Mouse (Mus musculus) CD8-positive naive resting alpha-beta T cell, adult 2 months (primary cell): ENCODE measurements at regions not wholly inside any gene's neighbourhood (a gene's known extent, or its start where the extent isn't known, plus 50 kb on each side); places are given as distances from the start of the nearest gene placed in this dataset.

ENCODE experiments used
- DNase-seq, 2 experiments: peaks; one replicate each; pipeline ENCODE4 v3.0.0; 2022; ENCODE audit warnings: low read depth in 2 of 2, low spot score in 2 of 2

- no peak for DNase-seq
These were observed 237.1 kb downstream of the Rps15a start for GRCm38 (mm10) chr7:117878903-117879302.

GRCm38 (mm10) chr7:117875241-117875640 lies 240.7 kb downstream of the Rps15a start:
- DNase-seq, result no peak

- DNase-seq, result no peak
These were observed 256.6 kb downstream of the Rps15a start for GRCm38 (mm10) chr7:117859419-117859818.

- no peak for DNase-seq
These were observed 260.0 kb downstream of the Rps15a start for GRCm38 (mm10) chr7:117855955-117856354.

- DNase-seq, result no peak
These were observed 262.3 kb downstream of the Rps15a start for GRCm38 (mm10) chr7:117853716-117854115.

GRCm38 (mm10) chr7:117852866-117853265 lies 263.1 kb downstream of the Rps15a start:
- no peak for DNase-seq

- DNase-seq, result no peak
These were observed 265.2 kb downstream of the Rps15a start for GRCm38 (mm10) chr7:117850822-117851221.

- no peak for DNase-seq
These were observed 269.9 kb downstream of the Rps15a start for GRCm38 (mm10) chr7:117846041-117846440.

GRCm38 (mm10) chr7:117842780-117843179 lies 273.2 kb downstream of the Rps15a start:
- no peak for DNase-seq

GRCm38 (mm10) chr7:117795035-117795434 lies 321.0 kb downstream of the Rps15a start:
- no peak for DNase-seq

GRCm38 (mm10) chr7:117793991-117794390 lies 322.0 kb downstream of the Rps15a start:
- no peak for DNase-seq

GRCm38 (mm10) chr7:117792456-117792855 lies 323.5 kb downstream of the Rps15a start:
- no peak for DNase-seq

- no peak for DNase-seq
These were observed 337.0 kb downstream of the Rps15a start for GRCm38 (mm10) chr7:117778996-117779395.

- DNase-seq, result no peak
These were observed 338.1 kb downstream of the Rps15a start for GRCm38 (mm10) chr7:117777921-117778320.

GRCm38 (mm10) chr7:117771836-117772235 lies 344.2 kb downstream of the Rps15a start:
- DNase-seq, result no peak

GRCm38 (mm10) chr7:117759506-117759905 lies 356.5 kb downstream of the Rps15a start:
- no peak for DNase-seq

- DNase-seq, result no peak
These were observed 359.0 kb downstream of the Rps15a start for GRCm38 (mm10) chr7:117757033-117757432.

GRCm38 (mm10) chr7:117755830-117756229 lies 360.2 kb downstream of the Rps15a start:
- no peak for DNase-seq

- DNase-seq, result no peak
These were observed 362.7 kb downstream of the Rps15a start for GRCm38 (mm10) chr7:117753296-117753695.

GRCm38 (mm10) chr7:117752302-117753185 lies 363.4 kb downstream of the Rps15a start:
- DNase-seq, result no peak

- DNase-seq, result no peak
These were observed 367.2 kb downstream of the Xylt1 start for GRCm38 (mm10) chr7:117747991-117748390.

- DNase-seq, result no peak
These were observed 365.6 kb downstream of the Xylt1 start for GRCm38 (mm10) chr7:117746393-117746792.

GRCm38 (mm10) chr7:117739706-117740105 lies 358.9 kb downstream of the Xylt1 start:
- DNase-seq, result no peak
